In genomic region chr2:33689880-33690462, GRCm38 (mm10) we compare ENCODE assay signal across 10 mouse cellular contexts. TPM values are rescaled to one million over a fixed set of nuclear protein-coding genes. Genes with fewer than 3 reads are reported as not detected.
DNase-seq lines count a peak whose midpoint lies in the region; ATAC-seq and TF ChIP-seq lines count a peak whose summit lies in the region.
"Had no signal": no experiment of that assay in that cellular context is flagged by ENCODE, and none has a peak within 500 bp of the region (broad histone marks: within the 10 kb centered on the region; RNA-seq: fewer than 3 reads in every experiment).

No protein-coding gene starts in this region.

- peak; percentile 11 for DNase-seq in kidney, adult 2 months
- peak; percentile 80 for DNase-seq in adrenal gland, postnatal 14 days
- DNase-seq in hindbrain, embryonic 11.5 days (ENCODE audit: low spot score): peak; percentile 82
- peak; percentile 97 for DNase-seq in midbrain, embryonic 11.5 days (ENCODE audit: low spot score, missing footprints)
- DNase-seq in thymus, postnatal 0 days (ENCODE audit: low spot score): peak; percentile 71
- DNase-seq in layer of hippocampus, adult 9-11 months: no peak
- DNase-seq: liver, embryonic 13.5 days had no signal

- H3K27ac ChIP-seq in kidney, adult 2 months (ENCODE audit: insufficient read depth, low read depth, low read length): no peak overlapping the region
- H3K27ac ChIP-seq in kidney, embryonic 15.5 days: no peak overlapping the region
- H3K27ac ChIP-seq in hindbrain, embryonic 11.5 days (ENCODE audit: low read depth, low read length): peak overlapping the region; percentile 66
- H3K27ac ChIP-seq in midbrain, embryonic 11.5 days (ENCODE audit: low read depth, low read length): peak overlapping the region; percentile 45
- H3K27ac ChIP-seq: embryonic facial prominence, embryonic 15.5 days; liver, embryonic 13.5 days had no signal

- H3K4me1 ChIP-seq in kidney, adult 2 months (ENCODE audit: control insufficient read depth, insufficient read depth, low read length): no peaks in the 10 kb centered on the region
- no peaks in the 10 kb centered on the region for H3K4me1 ChIP-seq in kidney, embryonic 15.5 days
- H3K4me1 ChIP-seq in E14TG2a.4 (replicated peaks; ENCODE audit: low read depth, low read length): peaks cover 12% of the 10 kb centered on the region
- H3K4me1 ChIP-seq in hindbrain, embryonic 11.5 days (replicated peaks; ENCODE audit: control insufficient read depth, insufficient read depth, low read length): no peaks in the 10 kb centered on the region; the same call in 1 of the 2 replicates
- H3K4me1 ChIP-seq in midbrain, embryonic 11.5 days (ENCODE audit: control insufficient read depth, insufficient read depth, low read length): peaks cover 10% of the 10 kb centered on the region
- H3K4me1 ChIP-seq: embryonic facial prominence, embryonic 15.5 days; liver, embryonic 13.5 days had no signal

- no peak for ATAC-seq in kidney, embryonic 15.5 days (replicated peaks; ENCODE audit: low FRiP score)
- ATAC-seq in hindbrain, embryonic 11.5 days (ENCODE audit: low FRiP score): peak; percentile 12; the same call in 1 of the 2 replicates
- ATAC-seq in midbrain, embryonic 11.5 days (ENCODE audit: low FRiP score): peak; percentile 55

- no peak overlapping the region for H3K9ac ChIP-seq in kidney, embryonic 15.5 days
- no peak overlapping the region for H3K9ac ChIP-seq in hindbrain, embryonic 11.5 days (ENCODE audit: low read depth, low read length)
- peak overlapping the region; percentile 50; the same call in 1 of the 2 replicates for H3K9ac ChIP-seq in midbrain, embryonic 11.5 days (ENCODE audit: low read length)
- H3K9ac ChIP-seq: embryonic facial prominence, embryonic 15.5 days; liver, embryonic 13.5 days had no signal

- WGBS in kidney, adult 2 months: 31% methylated on average over 9 of the region's 9 CpGs
- 28% methylated on average over 9 of the region's 9 CpGs for WGBS in kidney, embryonic 15.5 days
- WGBS in hindbrain, embryonic 11.5 days: 38% methylated on average over 9 of the region's 9 CpGs
- 28% methylated on average over 9 of the region's 9 CpGs for WGBS in midbrain, embryonic 11.5 days

- H3K27me3 ChIP-seq in kidney, adult 2 months (replicated peaks; ENCODE audit: control insufficient read depth, insufficient read depth, low read length): no peaks in the 10 kb centered on the region
- H3K27me3 ChIP-seq in kidney, embryonic 15.5 days: peaks cover 25% of the 10 kb centered on the region
- H3K27me3 ChIP-seq in E14TG2a.4 (ENCODE audit: insufficient read depth, low read length): peaks cover 33% of the 10 kb centered on the region
- no peaks in the 10 kb centered on the region for H3K27me3 ChIP-seq in hindbrain, embryonic 11.5 days (ENCODE audit: control insufficient read depth, insufficient read depth, low read length)
- no peaks in the 10 kb centered on the region for H3K27me3 ChIP-seq in midbrain, embryonic 11.5 days (ENCODE audit: control insufficient read depth, insufficient read depth, low read length)

- H3K4me2 ChIP-seq in kidney, embryonic 15.5 days: no peak overlapping the region
- H3K4me2 ChIP-seq in hindbrain, embryonic 11.5 days (replicated peaks; ENCODE audit: low read depth, low read length): no peak overlapping the region
- H3K4me2 ChIP-seq in midbrain, embryonic 11.5 days: no peak overlapping the region
- H3K4me2 ChIP-seq: embryonic facial prominence, embryonic 15.5 days; liver, embryonic 13.5 days had no signal

- H3K4me3 ChIP-seq in kidney, adult 2 months (ENCODE audit: insufficient read depth, low read depth, low read length): no peak overlapping the region
- H3K4me3 ChIP-seq in kidney, embryonic 15.5 days (replicated peaks): no peak overlapping the region
- H3K4me3 ChIP-seq in E14TG2a.4 (replicated peaks; ENCODE audit: low read length): peak overlapping the region; percentile 61
- H3K4me3 ChIP-seq in hindbrain, embryonic 11.5 days (ENCODE audit: low read depth, low read length): no peak overlapping the region
- H3K4me3 ChIP-seq in midbrain, embryonic 11.5 days (ENCODE audit: low read depth, low read length): no peak overlapping the region
- H3K4me3 ChIP-seq: embryonic facial prominence, embryonic 15.5 days; liver, embryonic 13.5 days had no signal

- H3K9me3 ChIP-seq in kidney, embryonic 15.5 days (replicated peaks): peaks cover 3% of the 10 kb centered on the region; the same call in 1 of the 2 replicates
- peaks cover 9% of the 10 kb centered on the region for H3K9me3 ChIP-seq in E14TG2a.4 (ENCODE audit: low read length)
- no peaks in the 10 kb centered on the region for H3K9me3 ChIP-seq in hindbrain, embryonic 11.5 days (ENCODE audit: control insufficient read depth, low read length)
- no peaks in the 10 kb centered on the region for H3K9me3 ChIP-seq in midbrain, embryonic 11.5 days (ENCODE audit: control insufficient read depth, low read length)
- H3K9me3 ChIP-seq: embryonic facial prominence, embryonic 15.5 days had no signal

- no peak for TF ChIP-seq POLR2A in kidney, adult 2 months (IDR thresholded peaks at IDR 0.05; ENCODE audit: low read depth, low read length)

- TF ChIP-seq CTCF in kidney, adult 2 months (conservative IDR thresholded peaks at IDR 0.05; ENCODE audit: insufficient read depth, insufficient read length, low read depth, low read length): peak; percentile 49
- peak; percentile 80 for TF ChIP-seq CTCF in E14TG2a.4 (conservative IDR thresholded peaks at IDR 0.05; ENCODE audit: low read length)

- H3K36me3 ChIP-seq in kidney, adult 2 months (ENCODE audit: control insufficient read depth, insufficient read depth, low read length): no peaks in the 10 kb centered on the region
- H3K36me3 ChIP-seq in kidney, embryonic 15.5 days: no peaks in the 10 kb centered on the region
- H3K36me3 ChIP-seq in E14TG2a.4 (ENCODE audit: insufficient read depth, low read length): no peaks in the 10 kb centered on the region
- H3K36me3 ChIP-seq in hindbrain, embryonic 11.5 days (ENCODE audit: control insufficient read depth, insufficient read depth, low read length): no peaks in the 10 kb centered on the region
- no peaks in the 10 kb centered on the region for H3K36me3 ChIP-seq in midbrain, embryonic 11.5 days (ENCODE audit: control insufficient read depth, insufficient read depth, low read length)
- H3K36me3 ChIP-seq: embryonic facial prominence, embryonic 15.5 days; liver, embryonic 13.5 days had no signal

RNA-seq across cellular contexts. Expression of gene Lmx1b, which starts 49.7 kb away (rescaled TPM):
- polyA plus RNA-seq in kidney, adult 2 months (2012; rRNA removed): 2.9 and 3.7 TPM in 2 replicates
- 1.1 and 1.2 TPM in 2 replicates for polyA plus RNA-seq in kidney, embryonic 15.5 days (2015; fragmentation: Nextera tagmentation; extraction: Ambion mirVana)
- not detected in 2 replicates for total RNA-seq in adrenal gland, postnatal 14 days (2021)
- polyA plus RNA-seq in hindbrain, embryonic 11.5 days (2014; fragmentation: Nextera tagmentation; extraction: Ambion mirVana): 4.2 and 5.0 TPM in 2 replicates
- 2.0 and 2.2 TPM in 2 replicates for polyA plus RNA-seq in midbrain, embryonic 11.5 days (2014; fragmentation: Nextera tagmentation; extraction: Ambion mirVana)
- polyA plus RNA-seq in thymus, postnatal 0 days (2015; fragmentation: Nextera tagmentation; extraction: Ambion mirVana): 0.05 TPM in 1 of 2 replicates, not detected in the other
- polyA plus RNA-seq: liver, embryonic 13.5 days had no signal

Comparison
In these comparisons a context has a peak if more than half of its experiments do, and no peak if none do; other contexts are left out.
1. H3K27ac ChIP-seq: peak in hindbrain, embryonic 11.5 days (single experiment) and midbrain, embryonic 11.5 days (single experiment); none in kidney, adult 2 months (single experiment) and kidney, embryonic 15.5 days (single experiment).